Mouse (Mus musculus) heart, embryonic 14.5 days (tissue): ENCODE results near the gene Esrrg. TPM values are rescaled to one million over a fixed set of nuclear protein-coding genes. Genes with fewer than 3 reads are reported as not detected.

Experiments used
- ATAC-seq: fragments of 200-750 bp; cut with Nextera tagmentation; 2 replicates; pipeline ENCODE4 v1.8.0; 2017; ENCODE audit warnings: low read depth, moderate TSS enrichment; ENCODE audit not compliant: insufficient number of reproducible peaks, insufficient read depth, low FRiP score
- H3K27ac ChIP-seq, 2 experiments: fragments of 200-500 bp in 1 of 2; fragments of 300-500 bp in 1 of 2; sonication (generic) in 1 of 2; replicated peaks in 1 of 2; 2 replicates each; pipeline ENCODE4 v1.5.1; 2012 to 2014; ENCODE audit warnings: low read depth in 2 of 2, low read length in 2 of 2, control low read depth in 1 of 2, mild to moderate bottlenecking in 1 of 2, mixed read lengths in 1 of 2; ENCODE audit not compliant: control insufficient read depth in 1 of 2, insufficient read depth in 1 of 2
- H3K27me3 ChIP-seq: fragments of 300-500 bp; sonication (generic); 2 replicates; pipeline ENCODE4 v1.6.1; 2014; ENCODE audit warnings: mild to moderate bottlenecking, low read length, control low read depth; ENCODE audit not compliant: control insufficient read depth, insufficient read depth
- H3K36me3 ChIP-seq: fragments of 300-500 bp; sonication (generic); 2 replicates; pipeline ENCODE4 v1.6.1; 2014; ENCODE audit warnings: mild to moderate bottlenecking, control low read depth, low read length, mixed read lengths; ENCODE audit not compliant: control insufficient read depth, insufficient read depth
- H3K4me1 ChIP-seq, 2 experiments: fragments of 200-500 bp in 1 of 2; fragments of 300-500 bp in 1 of 2; sonication (generic) in 1 of 2; 2 replicates each; pipeline ENCODE4 v1.6.1; 2012 to 2014; ENCODE audit warnings: low read length in 2 of 2, control low read depth in 1 of 2, mixed read lengths in 1 of 2; ENCODE audit not compliant: control insufficient read depth in 2 of 2, insufficient read depth in 2 of 2
- H3K4me2 ChIP-seq: fragments of 300-500 bp; sonication (generic); 2 replicates; pipeline ENCODE4 v1.6.1; 2014; ENCODE audit warnings: mild to moderate bottlenecking, low read length
- H3K4me3 ChIP-seq, 2 experiments: fragments of 200-500 bp in 1 of 2; fragments of 300-500 bp in 1 of 2; sonication (generic) in 1 of 2; 2 replicates each; pipeline ENCODE4 v1.5.1; 2012 to 2014; ENCODE audit warnings: low read length in 2 of 2, mild to moderate bottlenecking in 2 of 2, control low read depth in 1 of 2, low read depth in 1 of 2, moderate library complexity in 1 of 2; ENCODE audit not compliant: control insufficient read depth in 1 of 2, insufficient read depth in 1 of 2
- H3K9ac ChIP-seq: fragments of 300-500 bp; sonication (generic); 2 replicates; pipeline ENCODE4 v1.6.1; 2014; ENCODE audit warnings: mild to moderate bottlenecking, low read length
- H3K9me3 ChIP-seq: fragments of 300-500 bp; sonication (generic); 2 replicates; pipeline ENCODE4 v1.6.1; 2016; ENCODE audit warnings: low read length, control low read depth; ENCODE audit not compliant: control insufficient read depth
- WGBS: fragments of 180-500 bp; shearing (Covaris S2); extraction: QIAGEN DNeasy Blood & Tissue Kit; methylation state at CpG from one replicate; pipeline ENCODE4 v1.1.7; 2014; 5-methylcytosine and 5-hydroxymethylcytosine counted together
- polyA plus RNA-seq: library from polyadenylated mRNA; unstranded; fragments of >200 nt; fragmentation: Nextera tagmentation; extraction: Ambion mirVana; gene quantifications from 2 replicates; pipeline ENCODE4 v1.2.1, GENCODE M21; 2014

The Esrrg gene
- polyA plus RNA-seq, 1 experiment from 2014 or later = 31.2 TPM

GRCm38 (mm10) chr1:188014411-188014810 is 405.8 kb downstream of the Esrrg start:
- no peak overlapping the region for H3K9ac ChIP-seq
- H3K36me3 ChIP-seq = peaks cover under 1% of the 10 kb centered on the region; the same call in 1 of the 2 replicates
- no peak for ATAC-seq

DNA sequence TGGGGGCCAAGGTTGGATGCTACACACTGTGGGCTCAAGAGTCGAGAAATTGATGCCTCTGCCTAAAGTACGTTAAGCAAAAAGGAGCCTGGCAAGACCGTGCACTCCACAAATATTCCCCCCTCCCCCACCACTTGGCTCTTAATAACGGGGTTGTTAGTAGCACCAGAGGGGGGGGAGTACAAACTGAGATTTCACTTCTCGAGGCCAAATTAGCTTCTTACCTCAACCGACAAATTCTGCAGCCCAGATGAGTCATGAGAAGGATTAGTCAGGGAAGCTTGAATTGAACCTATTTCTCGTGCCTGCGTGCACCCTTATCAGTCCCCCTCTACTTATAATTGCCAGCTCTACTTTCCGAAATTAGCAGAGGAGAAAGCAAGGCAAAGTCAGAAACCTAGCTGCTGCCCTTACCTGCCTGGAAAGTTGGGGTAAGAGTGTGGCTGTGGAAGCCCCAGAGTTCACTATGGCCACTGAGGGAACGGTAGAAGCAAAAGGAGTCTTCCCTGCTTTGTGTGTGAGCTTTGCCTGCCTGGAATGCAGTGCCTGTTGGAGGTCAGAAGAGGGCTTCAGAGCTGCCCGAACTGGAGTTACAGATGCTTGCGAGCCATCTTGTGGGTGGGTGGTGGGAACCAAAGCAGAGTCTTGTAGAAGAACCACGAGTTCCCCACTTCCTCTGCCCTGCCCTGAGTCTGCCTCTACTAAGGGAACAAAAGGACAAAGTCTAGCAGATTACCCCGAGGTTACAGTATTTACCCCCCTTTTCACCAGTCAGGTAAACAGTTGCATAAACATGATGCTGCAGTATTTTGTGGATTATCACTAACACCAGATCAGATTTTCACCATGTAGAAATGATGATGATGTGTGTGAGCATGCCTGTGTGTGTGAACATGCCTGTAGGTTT is 409.6 kb downstream of the Esrrg start:
- H3K4me2 ChIP-seq = peak overlapping the region; percentile 56
- peak overlapping the region in 1 of 2 experiments; percentile 16; a peak in 1 of 4 replicates for H3K4me3 ChIP-seq
- no peak for ATAC-seq
- peaks cover 12% of the 10 kb centered on the region for H3K36me3 ChIP-seq
- H3K9me3 ChIP-seq = no peaks in the 10 kb centered on the region
- 29% methylated on average over 14 of the region's 14 CpGs for WGBS
- peak overlapping the region; percentile 72 to 80 for H3K27ac ChIP-seq
- H3K27me3 ChIP-seq = no peaks in the 10 kb centered on the region
- H3K4me1 ChIP-seq = peaks cover 13 to 20% of the 10 kb centered on the region in 2 experiments
- H3K9ac ChIP-seq = peak overlapping the region; percentile 57; the same call in 1 of the 2 replicates

More at GRCm38 (mm10) chr1:188014411-188014810, 405.8 kb downstream of the Esrrg start:
- Histone ChIP-seq H3K4me1 (peaks cover 18 to 29% of the 10 kb centered on the region in 2 experiments), H3K4me2 (no peak overlapping the region), H3K9me3 (no peaks in the 10 kb centered on the region), H3K4me3 (no peak overlapping the region), H3K27ac (no peak overlapping the region), H3K27me3 (no peaks in the 10 kb centered on the region)
- 64% methylated on average over 4 of the region's 4 CpGs for WGBS

DNA sequence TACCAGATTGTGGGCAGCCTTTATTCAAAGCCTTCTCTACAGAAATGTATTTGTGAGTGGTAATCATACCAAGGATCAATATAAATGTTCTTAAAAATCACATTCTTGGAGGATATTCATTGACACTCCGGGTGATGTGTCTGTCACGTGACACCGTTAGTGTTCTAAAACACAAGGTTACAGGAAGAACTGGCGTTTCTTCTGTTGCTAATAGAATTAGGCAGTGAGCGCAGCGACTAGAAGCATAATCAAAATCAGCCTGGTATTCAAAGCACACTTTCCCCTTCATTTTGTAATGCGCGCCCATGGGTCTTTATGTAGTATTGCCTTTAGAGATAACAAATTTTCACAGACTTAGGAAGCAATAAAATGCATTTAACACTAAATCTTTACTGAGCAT is 420.6 kb downstream of the Esrrg start:
- ATAC-seq = no peak
- Histone ChIP-seq H3K36me3 (no peaks in the 10 kb centered on the region), H3K9ac (no peak overlapping the region), H3K9me3 (no peaks in the 10 kb centered on the region), H3K27me3 (no peaks in the 10 kb centered on the region), H3K4me2 (no peak overlapping the region), H3K4me3 (no peak overlapping the region), H3K4me1 (peaks cover 5 to 7% of the 10 kb centered on the region in 2 experiments), H3K27ac (no peak overlapping the region)
- WGBS = 79% methylated on average over 8 of the region's 8 CpGs

DNA sequence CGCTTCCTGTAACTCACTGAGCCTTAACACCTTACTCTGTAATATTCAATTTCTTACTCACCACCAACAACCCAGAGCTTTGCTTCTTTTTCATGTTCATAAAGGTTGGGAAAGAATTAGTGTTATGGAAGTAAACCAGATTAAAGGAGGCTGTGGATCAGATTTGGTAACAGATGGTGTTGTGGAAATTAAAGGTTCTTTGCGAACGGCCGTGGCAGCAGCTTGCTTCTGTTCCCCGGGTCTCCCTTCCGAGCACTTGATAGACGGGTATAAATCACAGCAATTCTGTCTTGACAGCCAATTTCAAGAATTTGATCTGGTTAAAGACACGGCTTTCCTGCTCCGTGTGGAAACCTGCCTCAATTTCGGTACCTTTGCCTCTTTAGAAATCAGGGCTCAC is 421.5 kb downstream of the Esrrg start:
- H3K27me3 ChIP-seq = no peaks in the 10 kb centered on the region
- peaks cover 5 to 7% of the 10 kb centered on the region in 2 experiments for H3K4me1 ChIP-seq
- 66% methylated on average over 10 of the region's 10 CpGs for WGBS
- no peaks in the 10 kb centered on the region for H3K36me3 ChIP-seq
- no peak overlapping the region for H3K9ac ChIP-seq
- no peak overlapping the region for H3K4me3 ChIP-seq
- H3K4me2 ChIP-seq = no peak overlapping the region
- ATAC-seq = no peak
- H3K9me3 ChIP-seq = no peaks in the 10 kb centered on the region
- no peak overlapping the region for H3K27ac ChIP-seq

- H3K36me3 ChIP-seq = no peaks in the 10 kb centered on the region
- no peaks in the 10 kb centered on the region for H3K27me3 ChIP-seq
- no peak overlapping the region for H3K27ac ChIP-seq
- no peaks in the 10 kb centered on the region for H3K9me3 ChIP-seq
- no peak overlapping the region for H3K4me3 ChIP-seq
- ATAC-seq = no peak
- no peak overlapping the region for H3K9ac ChIP-seq
- peaks cover 5 to 7% of the 10 kb centered on the region in 2 experiments for H3K4me1 ChIP-seq
- WGBS = 35% methylated on average over 4 of the region's 4 CpGs
- H3K4me2 ChIP-seq = no peak overlapping the region
Measured at GRCm38 (mm10) chr1:188031276-188031675, 422.7 kb downstream of the Esrrg start.

GRCm38 (mm10) chr1:188035957-188036356 is 427.4 kb downstream of the Esrrg start:
- Histone ChIP-seq H3K9me3 (no peaks in the 10 kb centered on the region), H3K27me3 (no peaks in the 10 kb centered on the region), H3K9ac (no peak overlapping the region), H3K4me2 (no peak overlapping the region), H3K27ac (no peak overlapping the region), H3K36me3 (no peaks in the 10 kb centered on the region), H3K4me3 (no peak overlapping the region), H3K4me1 (peaks cover 5 to 6% of the 10 kb centered on the region in 2 experiments; a peak in 3 of 4 replicates)
- 36% methylated on average over 8 of the region's 8 CpGs for WGBS
- no peak for ATAC-seq

DNA sequence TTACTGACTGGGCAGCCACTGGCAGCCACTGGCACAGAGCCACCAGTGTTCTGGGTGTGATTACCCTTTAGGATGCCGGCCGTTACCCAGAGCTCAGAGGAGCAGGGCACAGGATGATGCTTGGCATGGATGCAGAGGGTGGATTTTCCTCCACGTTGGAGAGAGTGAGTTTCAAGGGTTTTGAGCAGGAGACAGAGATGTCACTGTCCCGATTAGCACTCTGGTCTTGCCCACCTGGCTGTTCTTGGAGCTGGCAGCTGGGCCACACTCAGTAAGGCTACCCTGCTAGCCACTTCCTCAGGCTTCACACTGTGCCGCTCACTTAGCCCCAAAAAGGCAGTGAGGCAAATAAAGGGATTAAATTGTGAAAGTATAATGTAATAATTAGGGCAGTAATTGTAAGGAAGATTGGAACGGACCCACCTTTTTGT is 438.1 kb downstream of the Esrrg start:
- ATAC-seq = no peak
- no peak overlapping the region for H3K4me2 ChIP-seq
- WGBS = 80% methylated on average over 6 of the region's 6 CpGs
- peaks cover 50% of the 10 kb centered on the region for H3K36me3 ChIP-seq
- peaks cover 3% of the 10 kb centered on the region; the same call in 1 of the 2 replicates for H3K9me3 ChIP-seq
- H3K4me1 ChIP-seq = 0 out of 4 replicates have a peak, but pooled peaks cover 0 to 2% of the 10 kb centered on the region in 2 experiments
- no peaks in the 10 kb centered on the region for H3K27me3 ChIP-seq
- H3K4me3 ChIP-seq = no peak overlapping the region
- no peak overlapping the region for H3K27ac ChIP-seq
- no peak overlapping the region for H3K9ac ChIP-seq
